Mouse (Mus musculus) kidney, postnatal 36 days (tissue): ENCODE data around the gene Fgfr2.

Experiments
- DNase-seq, 2 experiments: peaks; one replicate each; pipeline ENCODE4 v3.0.0; 2021 to 2022; ENCODE audit warnings: mixed read lengths in 2 of 2

Fgfr2 gene

DNA sequence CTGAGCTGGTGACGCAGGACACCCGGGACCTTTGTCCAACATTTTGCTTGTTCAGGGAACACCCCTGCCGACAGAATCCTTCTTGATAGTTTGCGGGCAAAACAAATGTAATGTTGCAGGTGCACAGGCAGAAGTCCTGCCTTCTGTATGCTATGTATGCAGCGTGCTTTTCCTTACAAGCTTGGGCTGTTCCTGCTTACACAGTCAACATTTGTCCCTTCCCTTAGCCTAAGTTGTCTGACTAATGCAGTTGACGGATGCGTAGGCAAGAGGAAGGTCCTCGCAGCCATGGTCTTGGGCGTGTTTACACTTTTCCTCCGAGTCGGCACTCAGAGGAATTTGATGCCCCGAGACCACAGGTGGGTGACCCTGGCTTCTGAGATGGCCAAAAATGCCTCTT is 2138.0 kb downstream of the Fgfr2 start:
- no peak for DNase-seq

- DNase-seq: no peak
Measured at GRCm38 (mm10) chr7:130984294-130984693, 2138.9 kb downstream of the Fgfr2 start.

DNA sequence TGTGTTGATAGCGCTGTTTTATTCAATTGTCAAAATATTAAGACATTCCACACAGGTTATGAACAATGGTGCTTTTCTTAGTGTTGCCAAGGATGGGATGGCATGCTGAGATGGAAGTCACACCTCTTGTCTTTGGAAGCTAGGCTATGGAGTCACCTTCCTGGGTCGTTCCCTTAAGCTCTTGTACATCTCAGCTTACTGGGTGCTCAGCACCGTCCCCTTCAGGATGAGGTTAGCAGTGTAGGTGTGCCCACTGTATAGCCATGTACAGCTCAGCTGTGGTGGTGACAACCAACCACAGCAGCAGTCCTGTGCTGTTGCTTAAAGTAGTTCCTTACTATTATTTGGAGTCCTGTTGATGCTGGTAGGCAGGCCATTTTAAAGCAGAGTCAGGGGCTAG is 2140.3 kb downstream of the Fgfr2 start:
- no peak for DNase-seq

GRCm38 (mm10) chr7:130982371-130982770 is 2140.8 kb downstream of the Fgfr2 start:
- peak; percentile 31 to 46 for DNase-seq

DNA sequence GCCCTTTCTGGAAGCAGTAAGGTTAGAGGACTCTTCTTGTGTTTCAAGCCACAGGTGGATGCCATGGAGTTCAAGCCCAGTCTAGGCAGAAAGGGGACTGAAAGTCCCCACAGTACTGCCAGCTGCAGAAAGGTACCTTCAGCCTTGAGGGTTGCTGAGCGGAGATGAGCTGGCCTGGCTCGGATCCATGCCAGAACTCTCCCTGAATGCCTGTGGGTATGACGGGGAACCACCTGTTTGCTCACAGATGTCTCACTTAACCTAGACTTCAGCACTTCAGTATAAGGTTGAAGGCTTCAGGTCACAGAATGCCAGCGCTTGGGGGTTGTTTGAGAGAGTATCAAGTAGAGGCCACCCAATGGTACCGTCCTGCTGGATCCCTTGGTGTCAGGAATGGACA is 2143.0 kb downstream of the Fgfr2 start:
- DNase-seq: no peak

DNA sequence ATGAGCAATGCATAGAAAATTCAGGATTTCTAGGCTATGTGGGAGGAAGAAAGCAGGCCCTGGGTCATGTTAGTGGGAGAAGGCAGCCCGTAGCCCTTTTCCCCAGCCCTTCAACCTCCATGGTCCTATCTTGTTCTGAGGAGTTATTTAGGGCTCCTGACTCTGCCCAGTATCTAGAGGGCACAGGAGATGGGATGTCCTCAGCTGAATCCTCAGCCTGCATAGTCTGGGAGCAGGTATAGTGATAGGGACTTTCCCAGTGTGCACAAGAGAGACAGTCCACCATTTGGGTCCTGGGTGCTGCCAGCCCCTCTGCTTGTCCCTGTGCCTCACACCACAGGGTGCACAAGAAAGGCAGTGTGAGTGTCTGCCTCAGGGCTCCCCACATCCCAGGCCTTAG is 2144.6 kb downstream of the Fgfr2 start:
- DNase-seq: no peak

DNA sequence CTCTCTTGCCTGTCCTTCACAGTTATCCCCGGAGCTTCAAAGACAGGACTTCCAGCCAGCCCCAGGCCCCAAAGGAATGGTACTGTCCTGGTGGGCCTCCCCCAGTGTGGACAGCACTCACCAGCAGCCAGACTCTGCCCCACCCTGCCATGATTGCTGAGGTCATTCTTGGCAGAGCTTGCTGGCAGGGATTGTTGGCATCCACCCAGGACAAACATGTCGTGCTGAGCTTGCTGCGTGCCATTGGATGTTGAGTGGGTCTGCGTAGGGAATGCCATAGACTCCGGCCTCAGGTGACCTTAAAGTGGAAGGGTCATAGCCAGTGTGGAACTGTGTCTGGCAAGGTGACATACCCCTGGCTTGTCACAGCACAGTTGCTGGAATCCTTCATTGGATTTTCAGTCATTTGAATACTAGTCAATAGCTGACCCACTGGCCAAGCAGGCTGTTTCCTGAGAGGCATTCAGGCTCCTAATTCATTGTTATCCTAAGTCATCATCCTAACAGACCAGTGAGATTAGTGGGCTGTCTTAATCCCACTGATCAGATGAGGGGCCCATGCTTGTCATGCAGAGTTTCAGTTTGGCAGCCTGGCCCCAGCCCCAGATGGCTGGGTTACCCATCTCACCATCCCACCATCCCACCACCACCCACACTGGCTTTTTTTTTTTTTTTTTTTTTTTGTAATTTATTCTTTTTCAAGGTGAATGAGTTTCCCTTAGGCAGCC is 2145.2 kb downstream of the Fgfr2 start:
- DNase-seq: peak; percentile 90 to 93

DNA sequence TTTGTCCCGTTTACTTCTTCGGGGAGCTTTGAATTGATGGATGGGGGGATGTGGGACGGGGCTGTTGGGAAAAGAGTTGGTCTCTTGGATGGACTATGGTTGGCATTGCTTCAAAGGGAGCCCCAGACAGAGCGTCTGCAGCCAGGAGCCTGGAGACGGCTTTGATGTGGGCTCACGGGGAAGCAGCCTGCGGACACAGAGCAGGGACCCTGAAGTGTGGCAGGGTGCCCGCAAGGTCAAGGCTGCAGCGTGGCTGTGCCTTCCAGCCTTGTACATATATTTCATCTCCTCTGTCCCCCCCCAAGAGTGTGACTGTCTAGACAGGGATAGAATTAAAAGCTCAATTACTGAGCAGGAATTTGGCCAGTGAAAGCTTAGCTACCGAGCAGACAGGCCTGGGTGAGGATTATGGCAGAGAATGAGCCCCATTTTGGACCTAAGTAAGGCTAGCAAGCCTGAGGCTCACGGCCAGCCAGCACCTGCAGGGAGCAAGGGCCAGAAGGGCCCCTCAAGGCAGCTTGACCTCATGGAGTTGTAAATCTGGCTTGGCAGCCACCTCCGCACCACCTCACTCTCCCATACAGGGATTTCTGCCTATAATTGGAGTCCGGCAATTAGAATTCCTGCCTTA is 2146.7 kb downstream of the Fgfr2 start:
- no peak for DNase-seq

DNA sequence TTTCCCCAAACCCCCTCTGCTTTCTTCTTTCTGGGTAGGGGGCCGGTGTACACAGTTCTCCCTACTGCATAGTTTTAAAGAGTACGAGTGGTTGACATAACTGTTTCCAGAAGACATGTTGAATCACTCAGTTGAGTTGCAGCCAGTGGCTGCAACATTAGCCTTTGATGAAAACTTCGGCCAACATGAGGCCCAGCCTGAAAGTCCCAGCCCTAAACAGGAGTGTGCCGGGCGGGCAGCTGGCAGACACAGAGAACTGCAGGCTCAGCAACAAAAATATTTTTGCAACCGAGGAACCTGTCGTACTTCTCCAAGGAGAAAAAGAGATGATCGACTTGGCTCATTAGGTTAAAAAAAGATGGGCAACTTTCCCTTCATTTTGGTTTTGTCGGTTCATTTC is 2150.4 kb downstream of the Fgfr2 start:
- no peak for DNase-seq

DNA sequence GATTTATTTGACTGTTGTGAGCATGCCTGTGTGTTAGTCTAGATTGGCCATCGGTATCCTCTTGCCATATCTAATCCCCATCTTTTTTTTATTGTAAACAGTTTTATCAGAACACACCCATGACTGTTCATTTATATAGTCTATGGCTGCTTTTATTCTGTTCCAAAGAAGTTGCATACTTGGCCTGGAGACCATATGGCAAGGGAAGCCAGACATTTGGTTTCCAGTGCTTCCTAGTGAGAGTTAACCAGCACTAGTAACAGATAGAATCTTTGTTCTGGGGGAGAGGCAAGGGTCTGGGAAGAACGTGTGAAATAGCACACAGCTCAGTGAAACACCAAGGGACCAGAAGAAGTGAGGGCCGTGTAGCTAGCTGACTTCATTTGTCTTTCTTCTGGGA is 2153.6 kb downstream of the Fgfr2 start:
- DNase-seq: no peak

GRCm38 (mm10) chr7:130969076-130969475 is 2154.1 kb downstream of the Fgfr2 start:
- DNase-seq: no peak

- DNase-seq: peak; percentile 33 to 40
Measured at GRCm38 (mm10) chr7:130968537-130968936, 2154.6 kb downstream of the Fgfr2 start.

DNA sequence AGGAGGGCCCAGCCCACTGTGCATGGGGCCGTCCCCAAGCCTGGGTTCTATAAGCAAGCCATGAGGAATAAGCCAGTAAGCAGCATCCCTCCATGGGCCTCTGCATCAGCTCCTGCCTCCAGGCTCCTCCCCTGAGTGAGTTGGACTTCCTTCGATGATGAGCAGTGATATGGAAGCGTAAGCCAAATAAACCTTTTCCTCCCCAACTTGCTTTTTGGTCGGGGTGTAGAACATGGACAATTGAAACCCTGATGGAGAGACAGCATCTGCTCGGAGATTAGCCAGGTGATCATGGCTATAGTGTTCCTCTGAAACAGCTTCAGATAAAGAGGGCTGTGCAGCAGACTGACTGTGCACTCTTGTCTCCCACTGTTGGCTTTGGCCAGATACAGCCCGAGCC is 2155.2 kb downstream of the Fgfr2 start:
- no peak for DNase-seq

GRCm38 (mm10) chr7:130966876-130967275 is 2156.3 kb downstream of the Fgfr2 start:
- no peak for DNase-seq

- DNase-seq: no peak
Measured at GRCm38 (mm10) chr7:130966451-130966850, 2156.7 kb downstream of the Fgfr2 start.

DNA sequence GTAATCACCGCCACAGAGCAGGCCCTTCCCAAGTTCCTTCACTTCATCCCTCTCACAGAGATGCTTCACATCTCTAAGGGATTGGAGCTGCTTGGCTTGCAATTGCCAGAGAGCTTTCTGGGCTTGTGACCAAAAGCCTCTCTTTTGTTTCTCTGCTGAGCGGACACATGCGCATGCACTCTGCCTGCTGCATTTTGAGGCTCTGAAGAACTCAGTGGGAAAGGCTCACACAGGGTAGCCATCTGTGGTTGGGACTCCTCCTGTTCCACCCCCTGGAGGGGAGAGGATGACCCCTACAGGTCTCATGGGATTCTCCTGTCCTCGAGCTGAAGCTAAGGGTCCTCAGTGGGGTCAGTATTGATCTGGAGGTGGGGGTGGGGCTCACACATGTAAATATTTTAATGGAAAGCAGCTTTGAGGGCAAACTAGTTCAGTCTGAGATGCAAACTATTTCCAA is 2157.2 kb downstream of the Fgfr2 start:
- DNase-seq: no peak

GRCm38 (mm10) chr7:130965396-130965795 is 2157.8 kb downstream of the Fgfr2 start:
- DNase-seq: no peak

DNA sequence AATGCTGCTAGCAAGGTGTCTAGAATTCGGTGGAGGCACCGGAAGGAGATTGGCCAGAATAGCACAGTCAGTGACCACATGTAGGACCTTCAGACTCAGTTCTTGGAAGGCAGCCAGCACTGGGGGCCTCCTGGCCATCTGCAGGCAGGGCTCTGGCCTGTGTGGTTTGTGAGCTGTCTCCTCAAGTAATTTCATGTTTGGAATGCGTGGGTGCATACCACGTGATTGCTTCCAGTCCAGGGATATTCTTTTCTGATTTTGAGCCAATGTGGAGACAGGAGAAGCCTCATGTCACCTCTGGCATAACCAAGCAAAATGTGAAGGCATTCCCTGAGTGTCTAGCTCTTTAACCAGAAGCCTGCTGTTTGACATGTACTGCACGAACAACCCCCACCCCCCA is 2158.5 kb downstream of the Fgfr2 start:
- DNase-seq: peak; percentile 92 to 94

- DNase-seq: no peak
Measured at GRCm38 (mm10) chr7:130961429-130961828, 2161.7 kb downstream of the Fgfr2 start.

- peak; percentile 86 to 93 for DNase-seq
Measured at GRCm38 (mm10) chr7:130959868-130960267, 2163.3 kb downstream of the Fgfr2 start.

DNA sequence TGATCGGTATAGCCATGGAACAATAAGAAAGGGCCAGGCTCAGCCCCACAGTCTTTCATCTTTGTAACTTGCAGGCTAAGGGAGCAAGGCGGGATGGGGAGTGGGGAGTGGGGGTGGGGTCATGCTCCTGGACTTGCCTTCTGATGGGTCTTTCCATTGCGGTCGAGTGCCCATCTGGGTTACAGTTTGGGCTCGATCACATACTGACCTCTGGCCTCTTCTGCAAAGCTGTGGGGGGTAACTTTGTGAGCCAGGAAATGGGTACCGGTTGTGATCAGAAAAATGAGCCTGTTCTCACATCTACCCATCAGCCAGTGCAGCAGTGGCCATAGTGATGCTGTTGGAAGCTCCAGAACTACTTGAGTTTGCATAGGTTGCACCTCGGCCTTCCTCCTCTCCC is 2164.6 kb downstream of the Fgfr2 start:
- peak; percentile 76 to 81 for DNase-seq

DNA sequence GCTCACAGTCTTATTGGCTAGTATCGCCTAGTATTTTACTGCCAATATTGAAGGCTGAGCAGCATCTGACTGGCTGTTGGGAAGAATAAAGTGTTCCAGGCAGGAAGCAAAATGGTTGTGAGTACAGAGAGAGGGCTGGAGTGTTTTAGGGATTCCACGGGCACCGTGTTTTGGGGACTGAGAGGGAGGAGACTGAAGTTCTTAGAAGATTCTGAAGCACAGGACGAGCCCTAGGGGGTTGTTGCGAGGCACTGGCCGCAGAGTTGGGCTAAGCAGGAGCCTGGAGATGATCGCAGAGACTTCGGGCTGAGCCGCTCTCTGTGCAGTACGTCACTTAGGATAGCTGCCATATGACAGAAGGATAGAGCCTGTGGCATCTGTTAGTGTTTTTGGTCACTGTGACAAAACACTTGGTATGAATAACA is 2169.0 kb downstream of the Fgfr2 start:
- no peak for DNase-seq

DNA sequence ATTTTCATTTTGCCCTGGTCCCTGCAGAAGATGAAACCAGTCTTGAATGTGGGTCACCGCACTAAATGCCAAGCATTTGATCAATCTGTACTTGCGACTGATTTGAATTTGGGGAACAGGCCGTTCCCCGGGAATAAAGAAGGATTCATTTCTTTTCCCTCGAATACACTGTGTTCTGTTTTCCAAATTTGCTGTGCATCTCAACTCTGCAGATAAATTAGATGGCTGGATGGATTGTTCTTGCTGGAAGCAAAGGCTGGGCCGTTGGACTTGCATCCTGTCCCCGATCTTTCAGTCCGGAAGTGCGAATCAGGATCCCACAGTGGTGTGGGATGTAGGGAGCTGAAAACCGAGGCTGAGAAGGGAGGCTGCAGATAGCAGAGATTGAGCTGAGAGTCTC is 2169.8 kb downstream of the Fgfr2 start:
- no peak for DNase-seq

DNA sequence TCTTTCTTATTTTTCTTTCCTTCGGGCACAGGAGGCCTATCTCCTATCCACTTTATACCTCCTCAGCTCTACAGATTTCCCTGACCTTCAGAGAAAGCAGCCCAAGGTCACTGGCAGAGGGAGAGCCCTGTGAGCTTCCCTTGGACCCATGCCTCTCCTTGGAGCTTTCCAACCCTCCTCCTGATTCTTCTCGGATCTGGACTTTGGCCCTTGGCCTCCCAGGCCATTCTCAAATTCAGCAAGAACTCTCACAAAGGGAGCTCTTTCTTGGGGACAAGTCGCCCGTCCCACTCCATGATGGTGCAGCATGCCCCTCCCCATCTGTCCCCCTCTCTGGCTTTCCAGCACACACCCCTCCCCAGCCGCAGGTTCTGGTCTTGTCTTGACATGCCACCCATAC is 2172.1 kb downstream of the Fgfr2 start:
- peak; percentile 77 to 78 for DNase-seq

DNA sequence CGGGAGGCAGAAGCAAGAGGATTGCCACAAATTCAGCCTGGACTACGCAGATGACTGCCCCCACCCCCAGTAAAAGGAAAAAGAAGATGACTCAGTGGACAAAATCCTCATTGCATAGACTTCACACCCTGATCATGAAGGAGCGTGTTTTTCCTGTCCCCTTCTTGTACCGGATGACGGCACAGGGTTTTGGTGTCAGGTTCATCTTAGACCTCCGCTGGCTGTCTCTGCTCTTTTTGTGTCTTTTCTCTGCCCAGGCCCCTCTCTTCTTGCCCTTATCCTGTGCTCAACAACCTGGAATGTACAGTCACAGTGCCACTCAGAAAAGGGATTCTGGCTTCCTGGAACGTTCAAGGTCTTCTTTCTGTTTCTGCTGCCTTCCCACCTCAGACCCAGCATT is 2172.7 kb downstream of the Fgfr2 start:
- DNase-seq: no peak
